Mouse (Mus musculus) heart, postnatal 14 days (tissue): ENCODE data around the gene Klf7. TPM values are rescaled to one million over a fixed set of nuclear protein-coding genes. Genes with fewer than 3 reads are reported as not detected.
A peak's percentile ranks its signal among the peaks of the same experiment; 100 is the strongest.

Source experiments
- DNase-seq, 2 experiments: peaks; one replicate each; pipeline ENCODE4 v3.0.0; 2021 to 2022
- intact Hi-C: fragments of 180-260 bp; cut with DNase I; formaldehyde crosslinking; loops from one replicate; pipeline ENCODE4 v1.15.1; 2025
- total RNA-seq, 2 experiments: library from RNA; stranded (reverse); gene quantifications; 2 replicates each; pipeline ENCODE4 v1.2.3; 2021

Gene Klf7
- total RNA-seq, 2 experiments from 2014 or later: 22.1 to 22.6 TPM

DNA sequence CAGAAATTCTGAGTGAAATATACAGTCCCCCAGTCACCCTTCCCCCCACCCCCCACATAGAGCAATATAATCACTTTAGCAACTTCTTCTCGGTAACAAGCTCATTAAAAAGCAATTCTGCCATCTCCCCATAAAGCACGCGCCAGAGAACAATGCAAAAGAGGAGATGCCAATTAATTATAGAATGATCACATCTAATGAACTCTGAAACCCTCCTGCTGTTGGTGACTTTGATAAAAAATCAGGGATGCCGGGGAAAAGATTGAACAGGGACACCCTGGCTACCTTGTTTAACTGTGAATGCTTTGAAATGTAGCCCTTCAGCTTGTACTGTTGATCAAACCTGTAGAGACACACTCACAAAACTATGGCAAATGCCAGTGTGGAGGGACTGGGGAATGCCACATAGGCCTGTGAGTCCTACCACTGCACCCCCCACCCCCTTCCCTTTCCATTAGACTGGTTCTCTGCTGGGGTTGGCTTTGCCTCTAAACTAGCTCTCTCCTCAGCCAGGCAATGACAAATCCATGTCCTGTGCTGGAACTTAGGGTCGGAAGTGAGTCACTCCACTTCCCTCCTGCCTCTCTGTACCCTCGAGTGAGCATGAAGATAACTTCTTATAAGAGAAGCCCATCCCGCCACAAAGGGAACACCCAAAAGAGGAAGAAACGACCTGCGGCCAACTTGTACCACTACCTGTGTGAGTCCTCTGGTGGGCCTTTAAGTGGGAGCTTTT lies 43.9 kb downstream of the Klf7 start:
- DNase-seq: peak; percentile 16 to 27
- intact Hi-C loops: loop anchor here (2.0 to 5.0 kb wide), 2 partner anchors 37 to 39 kb away; no protein-coding TSS in a partner anchor

DNA sequence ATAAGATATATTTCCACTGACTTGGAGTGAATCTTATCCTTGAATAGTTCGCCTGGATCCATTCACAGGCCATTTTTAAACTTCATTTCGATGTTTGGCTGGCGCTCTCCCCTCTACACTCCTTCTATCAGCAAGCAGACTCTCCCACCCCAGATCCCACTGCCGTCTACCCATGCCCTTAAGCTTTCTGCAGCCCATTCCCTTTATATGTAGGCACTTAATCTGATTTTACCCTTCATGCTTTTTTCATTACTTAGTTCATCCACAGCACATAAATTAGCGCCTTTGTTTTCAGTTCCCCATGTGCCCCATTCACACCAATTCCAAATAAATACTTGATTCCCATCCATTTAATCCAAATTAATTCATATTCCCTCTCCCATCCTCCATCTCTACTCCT lies 48.0 kb downstream of the Klf7 start:
- intact Hi-C loops: no loop called here
- no peak for DNase-seq

DNA sequence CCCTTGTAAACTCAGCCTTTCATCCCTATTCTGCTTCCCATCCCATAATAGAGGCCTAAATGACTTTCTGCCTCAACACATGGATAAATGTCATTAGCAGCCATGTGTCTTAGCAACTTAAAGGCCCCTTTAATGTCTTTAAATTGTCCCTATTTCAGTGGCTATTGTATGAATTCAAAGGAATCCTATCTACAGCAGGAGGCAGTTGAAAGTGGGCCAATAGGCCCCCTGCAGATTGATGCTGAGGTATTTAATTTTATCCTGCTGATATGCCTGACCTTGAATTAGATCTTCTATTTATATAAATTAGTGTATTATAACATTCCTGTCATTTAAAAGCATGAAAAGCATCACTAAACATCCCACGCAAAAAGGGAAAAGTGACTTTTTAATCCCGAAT lies 51.1 kb downstream of the Klf7 start:
- DNase-seq: no peak
- intact Hi-C loops: no loop called here

DNA sequence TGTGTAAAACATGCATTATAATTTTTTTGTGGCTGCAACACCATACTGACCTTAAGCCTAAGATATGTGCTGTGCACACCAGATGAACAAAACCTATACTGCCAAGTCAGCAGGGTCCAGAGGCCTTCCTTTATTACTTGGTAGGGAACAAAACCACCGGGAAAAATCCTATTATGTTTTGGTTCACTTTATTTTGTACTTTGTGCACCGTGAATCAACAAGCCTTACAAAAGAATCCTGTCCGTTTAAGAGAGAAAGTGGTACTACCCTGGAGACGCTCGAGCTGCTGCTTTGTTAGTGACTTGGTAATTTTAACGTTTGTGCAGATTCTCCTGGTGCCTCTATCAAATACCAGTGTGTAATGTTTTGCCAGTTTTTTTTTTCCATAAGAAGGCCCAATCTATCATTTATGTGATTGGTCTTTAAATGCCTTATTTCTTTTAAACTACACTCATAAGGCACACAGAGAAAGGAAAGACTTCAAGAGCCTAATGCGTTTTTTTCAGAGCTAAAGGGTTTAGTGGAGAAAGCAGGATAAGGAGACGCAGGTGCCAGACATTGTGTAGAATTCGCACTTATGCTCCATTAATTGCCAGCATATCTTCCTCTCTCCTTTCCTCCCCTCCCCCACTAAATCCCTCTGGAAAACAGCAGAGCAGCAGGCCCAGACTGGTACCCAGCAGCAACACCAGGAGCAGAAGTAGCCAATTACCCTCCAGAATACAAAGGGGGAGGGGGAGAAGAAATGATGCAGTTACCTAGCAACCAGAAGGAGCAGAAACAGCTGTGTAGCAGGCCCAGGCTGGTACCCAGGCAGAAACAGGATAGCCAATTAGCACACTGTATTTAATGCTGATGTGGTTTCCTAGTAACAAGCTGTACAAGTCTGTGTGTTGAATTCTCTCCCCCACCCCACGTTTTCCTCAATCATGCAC lies 55.5 kb downstream of the Klf7 start:
- DNase-seq: no peak
- intact Hi-C loops: no loop called here

DNA sequence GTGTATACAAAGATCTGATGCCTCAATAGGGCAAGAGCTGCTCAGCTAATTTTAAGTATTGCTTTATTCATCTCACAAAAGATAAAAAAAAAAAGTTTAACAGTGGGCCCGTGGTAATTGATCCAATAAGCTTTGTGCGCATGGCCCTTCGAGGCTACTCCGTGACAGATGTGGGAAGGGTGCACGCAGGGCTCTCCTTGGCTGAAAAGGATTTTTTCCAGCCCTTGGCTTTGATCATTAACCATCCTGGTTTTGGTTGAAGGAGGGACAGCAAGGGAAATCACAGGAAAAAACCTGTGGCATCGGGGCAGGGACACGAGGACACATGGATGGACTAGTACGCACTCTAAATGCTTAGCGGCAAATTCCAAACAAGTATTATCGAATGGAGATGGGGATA lies 60.6 kb downstream of the Klf7 start:
- intact Hi-C loops: no loop called here
- DNase-seq: no peak

DNA sequence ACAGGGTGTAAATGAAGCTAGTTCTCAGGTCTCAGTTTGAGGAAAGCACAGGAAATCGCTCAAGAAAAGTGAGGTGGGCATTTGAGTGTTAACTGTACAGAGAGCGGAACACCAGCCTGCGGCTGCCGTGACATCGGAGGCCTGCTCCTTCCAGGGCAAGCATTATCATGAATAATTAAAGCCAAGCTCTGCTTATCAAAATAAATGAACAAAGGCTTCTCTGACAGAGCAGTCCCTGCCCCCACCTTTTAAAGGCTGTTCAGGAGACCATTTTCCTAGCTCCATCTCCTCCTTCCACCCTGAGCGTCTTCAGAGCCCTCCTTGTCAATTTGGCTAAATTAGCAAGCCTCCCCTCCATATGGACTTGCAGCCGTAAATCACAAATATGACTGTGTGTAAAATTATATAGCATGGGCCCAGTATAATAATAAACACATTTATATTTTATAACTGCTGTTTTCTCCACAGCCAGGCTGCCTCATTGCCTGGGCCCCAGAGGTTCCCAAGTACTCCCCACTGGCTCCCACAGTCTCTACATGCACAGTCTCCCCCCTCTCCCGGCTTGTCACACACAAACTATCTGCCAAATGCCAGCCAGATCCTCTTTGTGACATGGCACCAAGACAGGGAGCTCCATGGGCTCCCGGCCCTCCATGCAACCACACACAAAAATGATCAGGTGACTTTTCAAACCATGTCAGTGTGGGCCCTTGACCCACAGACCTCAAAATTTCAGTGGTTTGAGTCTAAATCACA lies 61.2 kb downstream of the Klf7 start:
- intact Hi-C loops: no loop called here

DNA sequence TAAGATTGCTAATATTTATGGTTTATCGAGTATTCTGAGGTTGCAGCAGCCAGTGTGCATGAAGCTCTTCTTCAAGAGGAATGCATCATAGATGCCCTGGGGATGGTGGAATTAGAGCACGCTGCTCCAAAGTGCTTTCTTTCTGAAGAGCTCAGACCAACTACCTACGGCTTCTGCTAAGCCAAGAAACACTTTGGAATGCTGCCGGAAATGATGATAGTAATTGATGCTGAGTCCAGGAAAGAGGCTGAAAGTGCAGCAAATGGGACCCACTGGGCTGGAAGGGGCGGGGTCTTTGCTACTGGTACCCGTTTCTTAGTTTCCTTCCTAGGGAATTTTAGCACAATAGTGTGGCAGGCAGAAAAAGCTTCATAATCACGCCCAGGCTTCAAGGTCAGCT lies 62.0 kb downstream of the Klf7 start:
- peak in 1 of 2 experiments; percentile 21 for DNase-seq

More for the DNA sequence above, 61.2 kb downstream of the Klf7 start:
- no peak for DNase-seq

DNA sequence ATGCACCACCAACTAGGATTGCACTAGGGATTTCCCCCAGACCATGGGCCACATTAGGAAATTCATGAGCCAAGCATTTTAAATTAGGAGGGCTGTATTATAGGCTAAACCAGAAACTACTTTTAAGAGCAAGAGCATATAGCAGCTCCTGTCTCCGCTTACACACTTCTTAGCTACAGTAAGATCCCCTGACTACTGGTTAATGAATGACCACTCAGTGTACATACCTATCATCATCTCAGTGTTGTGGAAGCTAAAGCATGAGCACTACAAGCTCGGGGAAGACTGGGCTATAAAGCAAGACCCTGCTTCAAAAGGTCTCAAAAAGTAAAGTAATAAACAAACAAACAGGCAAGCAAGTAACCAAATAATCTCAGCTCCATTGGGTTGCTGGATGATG lies 65.5 kb downstream of the Klf7 start:
- intact Hi-C loops: no loop called here
- no peak for DNase-seq

More for the DNA sequence above, 62.0 kb downstream of the Klf7 start:
- intact Hi-C loops: no loop called here

DNA sequence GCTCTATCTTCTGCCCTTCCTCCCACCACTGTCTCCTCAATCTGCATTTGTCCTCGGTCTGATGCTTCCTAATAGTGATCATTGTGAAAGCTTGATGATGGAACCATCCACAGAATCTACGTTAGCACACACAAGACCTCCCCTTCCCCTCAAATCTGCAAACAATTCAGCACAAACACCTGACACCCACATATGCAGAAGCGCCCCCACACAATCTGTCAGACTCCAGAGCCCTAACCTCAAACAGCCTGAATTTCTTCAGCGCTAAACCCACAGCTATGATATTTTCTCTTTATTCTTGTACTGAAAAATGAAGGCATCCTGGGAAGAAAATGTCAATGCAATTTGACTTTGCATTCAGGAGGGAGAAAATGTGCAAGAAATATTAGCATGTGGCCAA lies 66.1 kb downstream of the Klf7 start:
- intact Hi-C loops: no loop called here
- DNase-seq: no peak

DNA sequence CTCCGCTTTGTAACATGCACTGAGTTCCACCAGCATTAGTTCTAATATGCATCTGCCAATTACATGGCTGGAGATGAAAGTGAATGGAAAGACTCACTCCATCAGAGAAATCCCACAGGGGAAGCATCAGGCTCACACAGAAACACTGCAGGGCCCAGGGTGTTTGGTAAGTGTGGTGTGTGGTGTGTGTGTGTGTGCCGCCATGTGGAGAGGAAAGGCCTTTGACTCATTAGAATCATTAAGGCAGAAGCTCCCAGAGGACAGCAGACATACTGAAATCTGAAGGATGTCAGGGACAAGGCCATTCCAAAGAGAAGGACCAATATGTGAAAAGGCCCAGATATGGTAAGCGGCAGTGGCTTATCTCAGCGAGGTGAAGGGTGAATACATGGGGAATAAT lies 66.9 kb downstream of the Klf7 start:
- no peak for DNase-seq
- intact Hi-C loops: no loop called here

DNA sequence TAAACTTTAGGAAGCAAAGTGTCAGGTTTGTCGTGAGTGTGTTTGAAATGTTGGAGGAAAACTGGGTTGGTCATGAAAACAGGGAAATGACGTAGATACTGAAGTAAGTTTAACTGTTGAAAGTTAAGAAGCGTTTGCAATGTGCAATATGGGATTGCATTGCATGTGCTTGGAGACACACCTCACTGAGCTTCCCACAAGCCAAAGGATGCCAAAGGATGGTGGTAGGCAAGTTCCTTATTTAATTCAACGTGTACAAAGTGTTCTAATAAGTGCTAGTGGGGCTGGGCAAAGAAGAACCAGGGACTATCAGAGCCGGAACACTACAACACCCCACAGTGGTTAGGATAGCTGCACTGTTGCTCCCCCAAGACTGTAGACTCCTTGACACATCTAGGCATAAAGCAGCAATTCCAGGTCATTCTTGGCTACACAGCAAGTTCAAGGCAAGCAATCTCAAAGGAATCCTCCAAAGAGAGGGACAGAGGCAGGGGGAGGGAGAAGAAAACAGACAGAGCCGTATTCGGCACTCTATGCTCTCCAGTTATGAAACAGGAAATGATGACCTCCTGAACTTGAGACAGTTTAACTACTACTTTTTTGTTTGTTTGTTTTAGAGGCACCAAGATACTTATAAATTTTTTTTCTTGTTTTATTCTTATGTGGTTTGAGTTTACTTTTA lies 69.9 kb downstream of the Klf7 start:
- intact Hi-C loops: no loop called here
- DNase-seq: no peak

DNA sequence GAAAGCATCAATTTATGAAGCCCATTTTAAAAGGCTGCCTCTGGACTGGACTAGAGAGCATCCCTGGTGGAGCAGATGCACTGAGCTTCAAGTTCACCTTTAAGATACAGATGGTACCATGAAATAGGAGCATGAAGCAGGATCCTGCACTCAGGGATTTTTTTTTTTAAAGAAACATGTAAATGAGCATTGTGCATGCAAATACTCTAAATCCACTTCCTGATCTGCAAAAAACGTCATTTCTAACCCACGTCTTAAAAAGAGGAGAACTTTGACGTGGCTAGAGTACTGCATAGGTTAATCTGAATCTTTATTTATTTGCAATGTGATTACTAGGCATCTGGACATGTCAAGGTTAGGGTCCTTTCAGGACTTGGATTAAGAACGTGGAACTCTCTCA lies 73.5 kb downstream of the Klf7 start:
- intact Hi-C loops: no loop called here
- DNase-seq: no peak

DNA sequence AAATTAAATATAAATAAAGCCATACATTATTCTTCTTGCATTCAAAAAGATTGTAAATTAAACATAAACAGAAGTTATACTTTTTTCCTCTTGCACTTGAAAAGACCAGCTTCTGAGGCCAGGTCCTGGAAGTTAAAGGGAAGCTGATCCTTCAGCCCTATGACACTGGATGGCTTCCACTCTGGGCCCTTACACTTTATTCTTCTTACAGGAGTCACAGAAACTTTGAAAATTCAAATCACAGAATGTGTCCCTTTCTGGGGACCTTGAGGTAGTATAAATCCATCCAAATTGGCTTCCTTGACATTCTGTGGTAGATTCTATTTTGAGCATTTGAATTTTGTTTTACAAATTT lies 75.3 kb downstream of the Klf7 start:
- intact Hi-C loops: no loop called here
- DNase-seq: no peak

DNA sequence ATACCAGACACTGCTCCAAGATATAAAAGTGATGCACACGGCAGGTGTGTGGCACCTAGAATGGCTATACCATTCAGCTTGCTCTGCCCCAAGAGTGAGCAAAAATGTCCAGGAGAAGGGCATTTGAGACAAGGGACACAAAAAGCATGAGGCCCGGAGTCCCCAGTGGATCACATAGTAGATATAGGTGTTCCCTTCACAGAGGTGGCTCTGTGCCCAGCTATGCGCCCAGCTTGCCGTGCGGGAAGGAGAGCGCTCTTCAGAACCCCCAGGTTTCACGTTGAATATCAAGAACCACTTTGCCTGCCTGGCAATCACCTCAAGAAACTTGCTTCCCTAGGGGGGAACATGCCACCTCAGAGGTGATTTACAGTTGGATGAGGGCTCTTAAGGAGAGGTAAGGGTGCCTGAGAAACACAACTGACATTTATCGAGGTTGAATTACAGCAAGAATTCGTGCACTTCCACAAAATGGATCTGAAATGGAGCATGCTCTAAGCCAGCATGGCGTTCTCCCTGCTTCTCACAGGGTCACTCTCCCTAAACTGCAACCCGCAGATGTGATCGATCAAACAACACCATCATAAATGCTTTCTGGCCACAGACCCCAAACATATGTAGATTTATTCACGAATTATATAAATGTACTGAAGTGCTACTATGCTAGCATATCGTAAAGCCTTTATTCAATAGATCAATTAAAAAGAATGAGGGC lies 75.8 kb downstream of the Klf7 start:
- no peak for DNase-seq
- intact Hi-C loops: no loop called here

DNA sequence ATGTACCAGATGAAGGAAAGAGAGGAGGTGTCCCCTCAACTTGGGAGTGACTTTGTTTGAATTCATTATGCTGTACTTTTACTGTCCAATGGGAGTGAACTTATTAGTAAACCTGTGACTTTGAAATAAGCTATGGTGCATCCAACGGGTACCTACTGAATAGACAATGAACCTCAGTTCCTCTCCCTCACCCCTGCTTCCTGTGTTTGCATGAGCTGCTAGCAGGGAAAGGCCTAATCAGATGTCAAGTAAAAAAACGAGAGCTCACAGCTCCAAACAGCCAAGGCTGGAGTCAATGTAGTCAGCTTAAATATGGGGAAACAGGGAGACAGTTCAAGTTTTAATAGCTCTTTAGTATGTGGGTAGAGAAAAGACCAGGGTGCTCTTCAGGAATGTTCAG lies 77.5 kb downstream of the Klf7 start:
- DNase-seq: no peak
- intact Hi-C loops: loop anchor here (5.0 kb wide), 2 partner anchors 92 to 258 kb away; no protein-coding TSS in a partner anchor

DNA sequence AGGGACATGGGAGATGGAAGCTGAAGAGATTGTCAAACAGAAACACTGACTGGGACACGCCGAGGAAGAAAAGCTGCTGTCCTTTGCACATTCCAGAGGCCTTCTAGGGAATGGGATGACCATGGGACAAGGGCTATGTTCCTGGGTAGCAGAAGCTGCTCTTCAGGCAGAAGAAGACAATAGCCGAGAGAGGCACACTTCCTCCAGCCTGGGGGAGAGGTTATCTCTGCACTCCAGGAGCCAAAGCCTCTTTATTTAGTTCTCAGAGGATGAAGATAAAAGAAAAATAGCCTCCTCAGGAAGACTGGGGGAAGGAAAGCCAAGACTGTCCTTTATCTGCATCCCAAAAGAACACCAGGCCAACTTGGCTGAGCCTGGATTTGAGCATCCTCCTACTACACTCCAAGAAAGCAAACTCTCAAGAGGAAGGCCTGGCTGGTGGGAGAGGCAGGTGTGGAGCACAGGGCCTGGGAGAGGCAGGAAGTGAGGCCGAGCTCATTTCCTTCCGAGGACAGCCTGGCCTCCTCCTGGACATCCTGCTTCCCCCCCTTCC lies 81.2 kb downstream of the Klf7 start:
- intact Hi-C loops: loop anchor here (2.0 to 5.0 kb wide), 4 partner anchors 38 to 261 kb away; no protein-coding TSS in a partner anchor

DNA sequence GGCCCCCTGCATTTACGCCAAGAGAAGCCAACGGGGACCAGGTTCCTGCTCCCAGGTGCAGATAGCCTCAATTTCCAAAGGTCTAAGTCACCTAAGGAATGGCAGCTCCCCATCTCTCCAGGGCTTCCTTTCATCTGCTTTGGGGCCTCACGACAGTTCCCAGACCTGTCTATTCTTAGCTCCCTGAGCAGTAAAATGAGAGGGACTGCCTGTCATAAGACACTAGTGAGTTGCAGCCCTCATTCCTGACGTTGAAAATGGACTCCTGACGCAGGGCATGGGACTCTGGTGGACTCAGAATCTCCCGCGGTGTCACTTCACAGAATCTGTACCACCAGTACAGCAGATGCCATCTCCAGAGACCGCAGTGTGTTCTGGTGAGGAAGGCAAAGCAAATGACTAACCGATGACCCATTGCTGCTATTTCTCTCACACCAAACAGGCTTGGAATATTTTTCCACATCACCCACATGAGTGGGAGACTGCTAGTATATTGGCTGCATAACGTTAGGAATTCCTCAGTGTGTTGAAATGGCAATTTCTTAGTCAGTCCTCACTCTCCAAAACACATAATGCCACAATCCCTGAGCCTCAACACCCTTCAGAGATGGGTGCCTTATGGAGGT lies 81.9 kb downstream of the Klf7 start:
- intact Hi-C loops: loop anchor here (2.0 to 5.0 kb wide), 4 partner anchors 39 to 262 kb away; no protein-coding TSS in a partner anchor
- DNase-seq: peak in 1 of 2 experiments; percentile 12

More for the DNA sequence above, 81.2 kb downstream of the Klf7 start:
- peak; percentile 29 to 54 for DNase-seq

DNA sequence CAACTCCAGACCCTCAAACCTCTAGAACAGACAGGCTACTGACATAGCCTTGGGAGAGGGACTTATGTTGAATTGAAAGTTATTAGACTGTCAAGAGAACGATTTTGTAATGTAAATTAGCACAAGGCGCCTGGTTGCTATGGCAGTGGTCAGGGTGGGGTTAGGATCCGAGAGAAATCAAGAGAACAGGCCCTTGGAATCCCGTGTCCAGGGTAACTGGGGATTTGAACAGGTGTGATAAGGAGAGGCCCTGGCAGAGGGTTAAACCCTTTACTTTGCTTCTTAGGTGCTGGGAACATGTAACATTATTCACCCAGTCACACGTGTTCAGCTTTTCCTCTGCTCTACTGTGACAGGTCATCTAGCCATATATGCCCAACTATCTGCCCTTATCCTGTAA lies 83.7 kb downstream of the Klf7 start:
- intact Hi-C loops: loop anchor here (10.0 kb wide), 1 partner anchor 496 kb away; the partner anchor contains the start of gene Creb1
- no peak for DNase-seq

DNA sequence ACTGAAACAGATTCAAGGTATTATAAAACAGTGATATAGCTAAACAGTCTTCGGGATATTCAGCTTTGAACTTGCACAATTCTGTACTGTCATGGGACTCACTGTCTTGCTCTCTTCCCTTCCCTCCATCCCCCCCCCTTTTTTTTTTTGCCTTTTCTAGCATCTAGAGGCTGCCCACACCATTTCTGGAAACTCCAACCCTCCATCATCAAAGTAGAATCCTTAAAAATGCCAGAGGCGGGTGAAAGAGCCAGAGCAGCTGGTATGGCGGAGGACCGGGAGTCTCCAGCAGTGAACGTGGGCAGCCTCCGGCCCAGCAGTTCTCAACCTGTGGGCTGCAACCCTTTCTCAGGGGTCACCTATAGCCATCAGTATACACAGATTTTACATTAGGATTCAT lies 84.3 kb downstream of the Klf7 start:
- no peak for DNase-seq
- intact Hi-C loops: loop anchor here (10.0 kb wide), 1 partner anchor 497 kb away; the partner anchor contains the start of gene Creb1
